Mouse (Mus musculus) brain, embryonic 14.5 days (tissue): Measurements from ENCODE around the gene Inpp5d.

Source experiments
- CTCF ChIP-seq: fragments of 200-500 bp; IDR thresholded peaks from 2 replicates; pipeline ENCODE4 v1.5.1; 2012; ENCODE audit warnings: inconsistent platforms, mild to moderate bottlenecking, moderate library complexity, borderline replicate concordance; ENCODE audit not compliant: insufficient read depth, insufficient read length; ENCODE audit errors: extremely low read depth
- POLR2A ChIP-seq: fragments of 200-500 bp; IDR thresholded peaks from 2 replicates; pipeline ENCODE4 v1.6.1; 2012; ENCODE audit warnings: mild to moderate bottlenecking, inconsistent platforms, borderline replicate concordance; ENCODE audit not compliant: poor library complexity, insufficient read depth, insufficient read length, severe bottlenecking; ENCODE audit errors: extremely low read depth

- TF ChIP-seq CTCF (no peak), POLR2A (no peak)
Observed at GRCm38 (mm10) chr1:87614576-87615295, 5.4 kb upstream of the Inpp5d start.
